Mouse (Mus musculus): ENCODE measurements around the gene Col24a1.

GRCm38 (mm10) chr3:145391986-145392659, 99.9 kb downstream of the Col24a1 start:
- TF ChIP-seq CTCF (conservative IDR thresholded peaks at IDR 0.05; ENCODE audit: low read length) = no peak
- TF ChIP-seq NANOG (IDR thresholded peaks at IDR 0.05; ENCODE audit: borderline replicate concordance, low read length) = no peak
- no peak for TF ChIP-seq POU5F1 (IDR thresholded peaks at IDR 0.05; ENCODE audit: borderline replicate concordance, low read length)
